Mouse (Mus musculus) embryonic facial prominence, embryonic 12.5 days (tissue): ENCODE results near the gene Calm3. TPM values are rescaled to one million over a fixed set of nuclear protein-coding genes. Genes with fewer than 3 reads are reported as not detected.

Source experiments
- ATAC-seq: fragments of 200-750 bp; cut with Nextera tagmentation; 2 replicates; pipeline ENCODE4 v1.8.0; 2017; ENCODE audit not compliant: insufficient number of reproducible peaks, insufficient read depth, low FRiP score, low TSS enrichment
- H3K27ac ChIP-seq: fragments of 300-500 bp; sonication (generic); 2 replicates; pipeline ENCODE4 v1.5.1; 2016; ENCODE audit warnings: mild to moderate bottlenecking
- H3K27me3 ChIP-seq: fragments of 300-500 bp; sonication (generic); 2 replicates; pipeline ENCODE4 v1.6.1; 2016; ENCODE audit warnings: mild to moderate bottlenecking, moderate library complexity
- H3K36me3 ChIP-seq: fragments of 300-500 bp; sonication (generic); 2 replicates; pipeline ENCODE4 v1.6.1; 2016; ENCODE audit warnings: mild to moderate bottlenecking
- H3K4me1 ChIP-seq: fragments of 300-500 bp; sonication (generic); 2 replicates; pipeline ENCODE4 v1.6.1; 2016
- H3K4me2 ChIP-seq: fragments of 300-500 bp; sonication (generic); replicated peaks from 2 replicates; pipeline ENCODE4 v1.6.1; 2016; ENCODE audit warnings: mild to moderate bottlenecking, moderate library complexity
- H3K4me3 ChIP-seq: fragments of 300-500 bp; sonication (generic); 2 replicates; pipeline ENCODE4 v1.5.1; 2016; ENCODE audit warnings: mild to moderate bottlenecking
- H3K9ac ChIP-seq: fragments of 300-500 bp; sonication (generic); 2 replicates; pipeline ENCODE4 v1.6.1; 2016; ENCODE audit warnings: mild to moderate bottlenecking, moderate library complexity
- H3K9me3 ChIP-seq: fragments of 300-500 bp; sonication (generic); 2 replicates; pipeline ENCODE4 v1.6.1; 2016; ENCODE audit warnings: mild to moderate bottlenecking, moderate library complexity
- WGBS: fragments of 180-500 bp; shearing (Covaris S2); methylation state at CpG from one replicate; pipeline ENCODE4 v1.1.7; 2016; 5-methylcytosine and 5-hydroxymethylcytosine counted together
- polyA plus RNA-seq: library from polyadenylated mRNA; unstranded; fragments of >200 nt; fragmentation: Nextera tagmentation; extraction: Ambion mirVana; gene quantifications from 2 replicates; pipeline ENCODE4 v1.2.1, GENCODE M21; 2016

Calm3 gene
- polyA plus RNA-seq, 1 experiment from 2014 or later = 123 TPM

GRCm38 (mm10) chr7:16909909-16910308 is 14.0 kb downstream of the Calm3 start:
- Histone ChIP-seq H3K9me3 (no peaks in the 10 kb centered on the region), H3K27ac (no peak overlapping the region), H3K4me1 (peaks cover 41% of the 10 kb centered on the region), H3K27me3 (no peaks in the 10 kb centered on the region), H3K36me3 (peaks cover 9% of the 10 kb centered on the region), H3K4me2 (no peak overlapping the region), H3K4me3 (no peak overlapping the region), H3K9ac (no peak overlapping the region)
- WGBS = 51% methylated on average over 10 of the region's 10 CpGs
- ATAC-seq = no peak

- Histone ChIP-seq H3K4me2 (0 out of 2 replicates have a peak overlapping the region, but pooled peaks have one; percentile 9), H3K36me3 (no peaks in the 10 kb centered on the region), H3K27ac (no peak overlapping the region), H3K9me3 (no peaks in the 10 kb centered on the region), H3K9ac (no peak overlapping the region; the same call in 1 of the 2 replicates), H3K4me1 (peaks cover 41% of the 10 kb centered on the region), H3K27me3 (no peaks in the 10 kb centered on the region), H3K4me3 (no peak overlapping the region)
- ATAC-seq = no peak
- 58% methylated on average over 11 of the region's 11 CpGs for WGBS
Observed at GRCm38 (mm10) chr7:16908859-16909258, 15.1 kb downstream of the Calm3 start.

- no peaks in the 10 kb centered on the region for H3K27me3 ChIP-seq
- no peaks in the 10 kb centered on the region for H3K9me3 ChIP-seq
- no peak overlapping the region for H3K4me3 ChIP-seq
- H3K27ac ChIP-seq = no peak overlapping the region
- H3K9ac ChIP-seq = no peak overlapping the region
- no peaks in the 10 kb centered on the region for H3K36me3 ChIP-seq
- peaks cover 41% of the 10 kb centered on the region for H3K4me1 ChIP-seq
- H3K4me2 ChIP-seq = 0 out of 2 replicates have a peak overlapping the region, but pooled peaks have one; percentile 9
- ATAC-seq = no peak
- WGBS = 50% methylated on average over 11 of the region's 11 CpGs
Observed at GRCm38 (mm10) chr7:16908367-16908766, 15.5 kb downstream of the Calm3 start.

DNA sequence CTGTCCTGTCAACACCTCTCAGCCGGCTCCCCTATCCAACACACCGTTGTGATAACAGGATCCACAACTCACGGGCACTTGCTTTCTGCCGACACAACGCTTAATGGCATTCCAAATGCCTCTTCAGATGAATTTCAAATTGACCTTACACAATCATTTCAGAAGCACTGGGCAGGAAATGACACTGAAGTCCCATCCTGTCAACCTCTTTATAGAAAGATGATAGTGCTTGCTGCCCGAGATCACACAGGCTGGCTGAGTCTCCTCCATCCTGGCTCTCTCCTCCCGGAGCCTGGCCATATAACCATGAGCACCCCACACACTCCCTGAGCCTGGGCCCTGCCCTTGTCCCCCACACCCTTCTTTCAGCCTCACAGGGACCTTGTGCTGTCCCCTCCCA is 16.1 kb downstream of the Calm3 start:
- Histone ChIP-seq H3K9me3 (no peaks in the 10 kb centered on the region), H3K4me2 (no peak overlapping the region), H3K27ac (no peak overlapping the region), H3K4me3 (no peak overlapping the region), H3K36me3 (no peaks in the 10 kb centered on the region), H3K9ac (no peak overlapping the region), H3K27me3 (no peaks in the 10 kb centered on the region), H3K4me1 (peaks cover 41% of the 10 kb centered on the region)
- 78% methylated on average over 7 of the region's 7 CpGs for WGBS
- no peak for ATAC-seq

DNA sequence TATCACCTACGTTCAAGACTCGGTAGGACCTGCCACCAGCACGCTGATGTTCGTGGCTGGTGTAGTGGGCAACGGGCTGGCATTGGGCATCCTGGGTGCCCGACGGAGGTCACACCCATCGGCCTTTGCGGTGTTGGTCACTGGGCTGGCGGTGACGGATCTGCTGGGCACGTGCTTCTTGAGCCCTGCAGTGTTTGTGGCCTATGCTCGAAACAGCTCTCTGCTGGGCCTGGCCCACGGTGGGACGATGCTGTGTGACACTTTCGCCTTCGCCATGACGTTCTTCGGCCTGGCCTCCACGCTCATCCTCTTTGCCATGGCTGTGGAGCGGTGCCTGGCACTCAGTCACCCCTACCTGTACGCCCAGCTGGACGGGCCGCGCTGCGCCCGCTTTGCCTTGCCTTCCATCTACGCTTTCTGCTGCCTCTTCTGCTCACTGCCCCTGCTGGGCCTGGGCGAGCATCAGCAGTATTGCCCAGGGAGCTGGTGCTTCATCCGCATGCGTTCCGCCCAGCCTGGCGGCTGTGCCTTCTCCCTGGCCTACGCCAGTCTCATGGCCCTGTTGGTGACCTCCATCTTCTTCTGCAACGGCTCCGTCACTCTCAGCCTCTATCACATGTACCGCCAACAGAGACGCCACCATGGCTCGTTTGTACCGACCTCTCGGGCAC is 16.9 kb downstream of the Calm3 start:
- no peak overlapping the region for H3K9ac ChIP-seq
- H3K36me3 ChIP-seq = no peaks in the 10 kb centered on the region
- no peak overlapping the region for H3K27ac ChIP-seq
- H3K4me1 ChIP-seq = peaks cover 39% of the 10 kb centered on the region
- ATAC-seq = no peak
- 94% methylated on average over 41 of the region's 41 CpGs for WGBS
- H3K4me2 ChIP-seq = no peak overlapping the region
- H3K27me3 ChIP-seq = no peaks in the 10 kb centered on the region
- no peaks in the 10 kb centered on the region for H3K9me3 ChIP-seq
- no peak overlapping the region for H3K4me3 ChIP-seq

- H3K27ac ChIP-seq = peak within 1 kb of the TSS; percentile 19
Observed at GRCm38 (mm10) chr7:16906281-16906680, 17.6 kb downstream of the Calm3 start, which contains the start of gene Ptgir. Gene Ptgir (plus strand): TSS chr7:16906490.

GRCm38 (mm10) chr7:16905491-16906021 is 18.4 kb downstream of the Calm3 start:
- Histone ChIP-seq H3K4me1 (peaks cover 47% of the 10 kb centered on the region), H3K27ac (peak overlapping the region; percentile 19)

More at GRCm38 (mm10) chr7:16906281-16906680, 17.6 kb downstream of the Calm3 start, which contains the start of gene Ptgir:
- Histone ChIP-seq H3K9me3 (no peaks in the 10 kb centered on the region), H3K9ac (no peak within 1 kb of the TSS; the same call in 1 of the 2 replicates), H3K4me3 (no peak within 1 kb of the TSS), H3K4me1 (peaks cover 43% of the 10 kb centered on the region), H3K36me3 (no peaks in the 10 kb centered on the region), H3K4me2 (no peak within 1 kb of the TSS), H3K27me3 (no peaks in the 10 kb centered on the region)
- 7% methylated on average over 6 of the region's 6 CpGs for WGBS
- no peak for ATAC-seq

GRCm38 (mm10) chr7:16904120-16904675 is 19.7 kb downstream of the Calm3 start:
- H3K27ac ChIP-seq = no peak overlapping the region
- H3K36me3 ChIP-seq = no peaks in the 10 kb centered on the region
- no peaks in the 10 kb centered on the region for H3K9me3 ChIP-seq
- no peak overlapping the region for H3K4me2 ChIP-seq
- peaks cover 47% of the 10 kb centered on the region for H3K4me1 ChIP-seq
- H3K9ac ChIP-seq = no peak overlapping the region
- H3K27me3 ChIP-seq = no peaks in the 10 kb centered on the region
- 36% methylated on average over 8 of the region's 10 CpGs for WGBS
- H3K4me3 ChIP-seq = no peak overlapping the region
- ATAC-seq = no peak

More at GRCm38 (mm10) chr7:16905491-16906021, 18.4 kb downstream of the Calm3 start:
- no peaks in the 10 kb centered on the region for H3K9me3 ChIP-seq
- no peak overlapping the region for H3K9ac ChIP-seq
- no peak overlapping the region for H3K4me2 ChIP-seq
- no peaks in the 10 kb centered on the region for H3K27me3 ChIP-seq
- H3K36me3 ChIP-seq = no peaks in the 10 kb centered on the region
- no peak for ATAC-seq
- 40% methylated on average over 9 of the region's 9 CpGs for WGBS
- no peak overlapping the region for H3K4me3 ChIP-seq

DNA sequence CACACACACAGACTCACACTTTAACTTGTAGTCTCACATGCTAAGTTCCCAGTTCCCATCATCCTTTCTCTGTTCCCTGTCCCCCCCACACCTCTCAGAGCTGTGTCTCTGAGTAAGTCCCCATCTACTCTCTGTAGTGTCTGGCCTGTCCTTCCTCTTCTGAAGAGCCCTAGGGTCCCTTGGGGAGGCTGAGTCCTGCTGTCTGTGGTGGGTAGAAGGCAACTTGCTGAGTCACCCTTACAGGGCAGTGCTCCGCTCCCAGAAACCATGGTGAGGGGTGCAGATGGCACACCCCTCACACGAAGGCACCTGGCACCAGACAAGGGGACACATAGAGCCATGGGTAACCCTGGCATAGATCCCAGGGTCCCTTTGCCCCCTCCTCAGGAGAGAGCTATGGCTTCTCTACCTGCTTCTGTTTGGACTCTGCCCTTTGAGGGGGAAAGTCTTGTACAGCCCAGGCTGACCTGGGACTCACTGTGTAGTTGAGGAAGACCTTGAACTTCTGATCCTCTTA is 20.4 kb downstream of the Calm3 start:
- Histone ChIP-seq H3K27ac (no peak overlapping the region), H3K4me1 (peaks cover 41% of the 10 kb centered on the region), H3K9me3 (no peaks in the 10 kb centered on the region), H3K9ac (no peak overlapping the region), H3K4me2 (no peak overlapping the region), H3K27me3 (no peaks in the 10 kb centered on the region), H3K36me3 (no peaks in the 10 kb centered on the region), H3K4me3 (no peak overlapping the region)
- ATAC-seq = no peak
- WGBS = 81% methylated on average over 2 of the region's 2 CpGs

DNA sequence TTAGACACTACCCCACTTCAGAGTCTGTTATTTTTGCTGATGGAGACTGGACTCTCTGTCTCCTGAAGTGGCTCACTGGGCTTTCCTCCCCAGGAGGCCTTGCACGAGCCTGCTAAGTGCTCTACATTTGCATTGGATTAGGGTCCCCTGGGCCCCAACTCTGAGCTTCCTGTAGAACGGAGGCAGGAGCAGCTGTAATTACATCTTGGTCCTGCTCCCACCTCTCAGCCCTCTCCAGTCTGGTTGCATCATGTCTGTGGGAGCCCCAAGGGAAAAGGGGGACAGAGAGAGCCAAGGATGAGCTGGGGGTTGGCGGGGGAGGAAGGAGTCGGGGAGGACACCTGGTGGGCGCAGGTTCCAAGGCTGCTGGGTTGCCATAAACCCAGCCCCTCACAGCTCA is 23.4 kb downstream of the Calm3 start:
- Histone ChIP-seq H3K27ac (no peak overlapping the region), H3K4me2 (no peak overlapping the region), H3K4me1 (peaks cover 26% of the 10 kb centered on the region), H3K36me3 (no peaks in the 10 kb centered on the region), H3K4me3 (no peak overlapping the region), H3K9ac (no peak overlapping the region), H3K27me3 (no peaks in the 10 kb centered on the region), H3K9me3 (no peaks in the 10 kb centered on the region)
- no peak for ATAC-seq
- 16% methylated on average over 5 of the region's 5 CpGs for WGBS

DNA sequence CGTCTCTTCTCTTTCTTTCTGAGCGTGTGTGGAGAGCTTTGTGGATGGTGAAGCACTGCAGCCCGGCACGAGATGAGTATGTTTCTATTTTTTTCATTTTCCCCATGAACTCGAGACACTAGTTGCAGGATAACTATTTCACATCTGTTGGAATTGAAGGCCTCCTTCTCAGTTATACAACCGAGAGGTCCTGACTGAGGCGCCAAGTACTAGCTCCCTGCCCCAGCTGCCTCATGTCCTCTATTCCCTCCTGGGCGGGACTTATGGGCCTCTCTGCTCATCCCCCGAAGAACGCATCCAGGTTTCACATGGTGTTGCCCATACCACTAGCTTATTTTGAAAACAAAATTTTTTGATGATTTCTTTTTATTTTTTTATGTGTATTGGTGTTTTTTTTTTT is 28.4 kb downstream of the Calm3 start:
- ATAC-seq = no peak
- H3K4me2 ChIP-seq = peak overlapping the region; percentile 57
- no peaks in the 10 kb centered on the region for H3K36me3 ChIP-seq
- H3K4me3 ChIP-seq = peak overlapping the region; percentile 24; the same call in 1 of the 2 replicates
- H3K9me3 ChIP-seq = no peaks in the 10 kb centered on the region
- WGBS = 31% methylated on average over 10 of the region's 10 CpGs
- H3K27me3 ChIP-seq = peaks cover 10% of the 10 kb centered on the region; the same call in 1 of the 2 replicates
- peaks cover 56% of the 10 kb centered on the region for H3K4me1 ChIP-seq
- 0 out of 2 replicates have a peak overlapping the region, but pooled peaks have one; percentile 46 for H3K27ac ChIP-seq
- peak overlapping the region; percentile 47; the same call in 1 of the 2 replicates for H3K9ac ChIP-seq
